Mouse (Mus musculus) mesoderm, embryonic 11.5 days (tissue): ENCODE data around the gene Snx14.
"Not testable (repeated sequence)": the region's sequence is repeated elsewhere in the genome, so short reads cannot be mapped to it uniquely, and the experiment has no call there.

Source experiments
- DNase-seq: peaks from one replicate; pipeline ENCODE4 v3.0.0-alpha.2; 2012; ENCODE audit warnings: low read depth, low spot score

Gene Snx14

DNA sequence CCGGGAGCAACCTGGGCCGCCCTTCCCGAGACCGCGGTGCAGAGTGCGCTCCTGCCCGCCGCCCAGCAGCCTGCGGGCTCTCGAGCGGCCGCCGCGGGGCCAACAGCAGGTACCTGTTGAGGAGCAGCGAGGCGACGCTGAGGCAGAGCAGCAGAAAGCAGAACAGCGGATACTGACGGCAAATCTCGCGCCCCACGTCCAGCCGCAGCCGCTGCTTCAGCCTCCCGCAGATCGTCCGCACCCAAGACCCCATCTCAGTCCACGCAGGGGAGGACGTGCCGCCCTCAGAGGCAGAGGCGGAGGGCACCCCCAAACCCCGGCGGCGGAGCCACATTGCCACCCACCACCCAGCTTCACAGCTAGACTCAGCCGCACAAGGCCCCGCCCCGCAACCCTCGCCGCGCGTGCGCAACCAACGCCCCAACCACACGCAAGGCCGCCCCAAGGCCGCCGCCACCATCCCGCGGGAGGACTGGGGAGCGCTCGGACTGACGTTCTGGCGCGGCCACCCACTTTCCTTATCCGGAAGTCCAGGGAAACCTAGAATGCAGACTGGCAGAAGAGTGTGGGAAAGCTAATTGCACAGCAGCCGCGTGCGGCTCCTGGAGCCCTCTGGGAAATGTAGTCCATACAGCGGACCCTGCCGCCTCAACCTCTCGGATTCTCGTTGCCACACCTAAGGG, at the start of gene Snx14:
Gene Snx14 (minus strand): TSS at position 404 of the 683 bp plus-strand sequence.
- DNase-seq: peak; percentile 93

GRCm38 (mm10) chr9:88484531-88484930, 45.8 kb upstream of the Snx14 start:
- no peak for DNase-seq

DNA sequence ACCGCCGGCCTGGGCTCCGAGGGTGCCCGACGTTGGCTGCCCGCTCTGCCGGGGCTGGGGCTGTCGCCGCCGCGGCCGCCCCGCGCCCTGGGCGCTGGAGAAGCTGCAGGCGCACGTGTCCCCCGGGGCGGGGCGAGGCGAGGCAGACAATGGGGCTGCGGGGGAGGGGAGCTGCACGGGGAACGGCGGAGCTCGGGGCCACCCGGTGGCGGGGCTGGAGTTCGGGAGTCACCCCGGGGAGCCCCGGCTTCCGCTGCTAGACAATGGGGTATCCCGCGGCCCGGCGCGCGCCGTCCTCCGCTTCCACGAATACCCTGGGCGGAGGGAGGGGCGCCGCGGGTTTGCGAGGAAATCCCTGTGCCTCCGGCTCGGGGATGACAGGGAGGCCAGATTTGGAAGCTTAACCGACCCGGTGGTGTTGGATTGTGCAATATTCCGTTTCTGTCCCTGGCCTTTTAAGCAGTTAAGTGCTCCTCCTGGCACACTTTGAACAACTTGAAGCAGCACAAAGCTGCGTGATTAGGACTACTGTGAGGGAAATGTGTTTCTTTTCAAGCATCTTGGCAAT, 44.2 kb upstream of the Snx14 start:
- DNase-seq: no peak

- DNase-seq: peak; percentile 97
These were observed 43.6 kb upstream of the Snx14 start, which contains the start of gene Syncrip for GRCm38 (mm10) chr9:88482230-88482828. Gene Syncrip (minus strand): TSS chr9:88482574.

GRCm38 (mm10) chr9:88481791-88482160, 43.0 kb upstream of the Snx14 start:
- DNase-seq: peak; percentile 17

DNA sequence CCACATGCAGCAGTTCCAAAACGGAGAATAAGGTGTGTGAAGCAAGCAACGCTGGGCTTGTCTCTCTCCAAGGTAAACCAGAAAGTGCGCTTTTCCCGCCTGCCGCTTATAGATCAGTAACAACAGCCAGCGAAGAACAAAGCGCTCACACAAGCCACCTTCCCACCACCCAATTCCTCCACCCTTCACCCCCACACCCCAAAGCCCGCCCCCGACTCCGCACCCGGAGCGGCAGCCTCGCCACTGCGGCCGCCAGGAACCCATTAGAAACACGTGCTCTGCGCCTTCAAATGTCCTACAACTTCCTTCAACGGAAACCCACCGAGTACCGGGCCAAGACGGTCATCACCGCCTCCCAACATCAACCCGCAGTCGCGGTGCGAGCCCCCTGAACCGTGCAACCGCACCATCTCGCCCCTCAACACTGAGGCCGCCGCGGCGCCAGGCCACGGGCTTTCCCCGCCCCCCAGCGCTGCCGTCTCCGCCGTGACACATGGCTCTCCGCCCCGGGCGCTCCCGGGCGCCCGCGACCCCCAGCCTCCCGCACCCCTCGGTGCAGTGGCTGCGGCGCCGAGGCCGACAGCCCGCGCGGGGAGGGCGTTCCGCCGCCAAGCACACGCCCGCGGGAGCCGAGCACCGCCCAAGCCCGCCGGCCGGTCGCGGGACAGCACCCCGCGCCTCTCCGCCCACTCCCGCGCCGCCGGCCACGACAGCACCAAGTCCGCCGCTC, 42.5 kb upstream of the Snx14 start:
- DNase-seq: peak; percentile 20

DNA sequence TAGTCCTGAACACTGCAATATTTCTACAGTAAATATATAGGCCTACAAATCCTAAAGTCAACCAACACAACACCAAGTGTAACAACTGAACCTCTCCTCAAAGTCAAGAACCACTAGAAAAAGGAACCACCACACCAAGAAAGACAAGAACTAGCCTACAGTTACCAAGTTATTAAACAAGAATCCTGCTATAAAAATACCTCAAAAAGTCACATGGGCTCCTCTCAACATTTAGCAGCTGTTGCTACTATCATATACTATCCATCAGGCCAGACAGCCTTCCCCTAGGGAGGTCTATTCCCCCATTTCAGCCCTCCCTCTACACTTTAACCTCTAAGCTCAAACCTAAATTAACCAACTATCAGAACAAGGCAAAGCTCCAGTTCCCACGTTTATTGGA, 41.4 kb upstream of the Snx14 start:
- peak; percentile 45 for DNase-seq

DNA sequence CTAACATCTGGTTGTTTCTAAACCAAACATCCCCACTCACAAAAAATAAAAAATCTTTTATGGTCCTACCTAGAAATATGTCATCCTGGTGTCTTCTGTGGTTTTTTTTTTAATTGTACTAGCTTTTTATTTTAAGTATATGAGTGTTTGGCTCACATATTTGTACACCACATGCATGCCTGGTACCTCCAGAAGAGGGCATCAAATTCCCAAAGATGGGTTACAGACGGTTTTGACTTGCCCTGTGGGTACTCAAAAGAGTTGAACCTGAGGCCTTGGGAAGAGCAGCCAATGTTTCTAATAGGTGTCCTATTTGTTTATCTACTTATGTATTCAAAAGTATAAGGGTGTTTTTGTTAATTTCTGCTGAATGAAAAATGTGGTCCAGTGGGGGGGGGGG, 37.4 kb upstream of the Snx14 start:
- no peak for DNase-seq

DNA sequence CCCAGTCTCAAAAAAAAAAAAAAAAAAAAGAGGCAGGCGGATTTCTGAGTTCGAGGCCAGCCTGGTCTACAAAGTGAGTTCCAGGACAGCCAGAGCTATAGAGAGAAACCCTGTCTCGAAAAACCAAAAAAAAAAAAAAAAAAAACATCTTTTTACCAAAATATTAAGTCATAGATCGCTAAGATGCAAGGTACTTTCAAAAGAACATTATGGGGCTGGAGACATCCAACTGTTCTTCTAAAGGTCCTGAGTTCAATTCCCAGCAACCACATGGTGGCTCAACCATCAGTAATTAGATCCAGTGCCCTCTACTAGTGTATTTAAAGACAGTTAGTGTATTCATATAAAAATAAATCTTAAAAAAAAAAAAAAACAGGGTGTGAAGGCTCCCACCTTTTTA, 22.3 kb upstream of the Snx14 start:
- not testable (repeated sequence) for DNase-seq

DNA sequence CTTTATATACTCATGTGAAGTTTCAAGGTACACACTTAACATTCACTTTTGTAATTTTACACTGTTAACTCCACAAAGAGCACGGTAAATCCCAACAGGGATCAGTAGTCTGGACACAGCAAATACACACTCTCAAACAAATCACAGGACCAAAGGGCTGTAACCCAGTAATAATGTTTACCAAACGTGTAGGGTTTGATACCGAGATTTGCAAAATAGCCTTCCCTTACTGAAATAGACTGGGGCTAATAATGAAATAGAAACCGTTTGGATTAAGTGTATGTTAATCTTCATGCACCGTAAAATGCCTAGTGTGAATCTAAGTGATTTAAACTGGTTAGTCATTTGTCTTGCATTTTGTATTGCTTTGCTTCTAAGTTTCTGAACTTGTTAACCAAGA, 1.2 kb upstream of the Snx14 start:
- no peak for DNase-seq

DNA sequence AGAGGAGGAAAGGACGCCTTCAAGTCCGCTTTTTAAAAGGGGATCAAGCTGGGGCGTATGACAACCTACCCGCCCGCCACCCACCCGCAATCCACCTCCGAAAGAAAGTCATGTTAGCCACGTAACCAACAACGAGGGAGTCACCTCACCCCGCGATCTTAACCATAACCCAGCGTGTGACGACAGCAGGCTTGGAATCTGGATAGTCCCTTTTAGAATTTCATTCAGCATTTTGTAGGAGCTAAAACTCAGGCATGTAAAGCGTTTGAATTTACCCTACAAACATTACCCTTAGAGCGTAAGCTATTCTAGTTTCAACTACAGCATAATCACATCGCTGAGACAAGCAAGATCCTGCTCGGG, 461 bp upstream of the Snx14 start:
- DNase-seq: no peak

DNA sequence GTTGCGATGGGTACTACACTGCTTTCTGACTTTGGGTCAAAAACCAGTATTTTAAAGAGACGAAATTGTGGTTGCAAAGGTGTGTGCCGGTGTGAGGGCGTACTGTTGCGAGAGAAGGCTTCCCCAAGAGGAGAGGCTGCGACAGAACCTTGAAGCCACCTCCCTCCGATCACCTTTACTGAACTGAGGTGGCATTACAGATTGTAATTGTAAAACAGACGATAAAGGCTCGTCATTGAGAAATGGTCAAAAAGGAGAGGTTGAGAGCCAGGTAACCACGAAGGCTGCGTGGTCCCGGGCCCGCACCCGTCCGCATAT, 562 bp downstream of the Snx14 start:
- no peak for DNase-seq

GRCm38 (mm10) chr9:88437342-88438236, 1.2 kb downstream of the Snx14 start:
- DNase-seq: no peak

DNA sequence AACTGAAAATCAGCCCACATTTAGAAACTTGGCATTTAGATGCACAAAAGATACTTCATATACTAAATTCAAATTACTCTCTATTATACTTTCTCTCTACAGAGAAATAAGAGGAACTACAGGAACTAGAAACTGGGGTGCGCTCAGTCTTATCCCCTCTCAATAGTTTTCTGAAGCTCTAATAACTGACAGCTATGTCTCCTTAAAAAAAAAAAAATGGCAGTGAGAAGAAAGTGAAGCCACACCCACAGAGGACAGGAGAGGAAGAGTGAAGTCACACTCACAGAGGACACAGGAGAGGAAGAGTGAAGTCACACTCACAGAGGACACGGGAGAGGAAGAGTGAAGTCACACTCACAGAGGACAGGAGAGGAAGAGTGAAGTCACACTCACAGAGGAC, 14.4 kb downstream of the Snx14 start:
- DNase-seq: no peak

GRCm38 (mm10) chr9:88422428-88422827, 16.3 kb downstream of the Snx14 start:
- no peak for DNase-seq

GRCm38 (mm10) chr9:88416752-88417151, 22.0 kb downstream of the Snx14 start:
- no peak for DNase-seq

GRCm38 (mm10) chr9:88409978-88410377, 28.8 kb downstream of the Snx14 start:
- no peak for DNase-seq

- no peak for DNase-seq
These were observed 34.2 kb downstream of the Snx14 start for GRCm38 (mm10) chr9:88404515-88404914.

DNA sequence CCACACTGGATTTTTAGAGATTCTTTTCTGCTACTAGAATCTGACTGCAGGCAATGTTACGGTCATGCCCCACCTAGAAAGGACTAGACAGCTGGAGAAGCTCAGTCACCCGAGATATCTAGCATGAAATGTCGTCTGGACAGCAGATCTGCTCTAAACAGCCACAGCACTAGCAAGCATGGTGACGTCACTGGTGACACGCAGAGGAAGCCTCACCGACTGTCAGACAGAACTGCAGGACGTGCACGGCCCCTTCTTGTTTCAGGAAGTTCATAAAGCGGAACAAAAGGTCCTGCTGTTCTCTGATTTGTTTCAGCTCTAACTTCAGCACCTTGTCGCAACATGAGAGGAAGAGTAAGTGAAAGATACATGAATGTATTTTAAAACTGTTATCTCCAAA, 34.7 kb downstream of the Snx14 start:
- peak; percentile 30 for DNase-seq

- no peak for DNase-seq
These were observed 40.3 kb downstream of the Snx14 start for GRCm38 (mm10) chr9:88398461-88398860.

DNA sequence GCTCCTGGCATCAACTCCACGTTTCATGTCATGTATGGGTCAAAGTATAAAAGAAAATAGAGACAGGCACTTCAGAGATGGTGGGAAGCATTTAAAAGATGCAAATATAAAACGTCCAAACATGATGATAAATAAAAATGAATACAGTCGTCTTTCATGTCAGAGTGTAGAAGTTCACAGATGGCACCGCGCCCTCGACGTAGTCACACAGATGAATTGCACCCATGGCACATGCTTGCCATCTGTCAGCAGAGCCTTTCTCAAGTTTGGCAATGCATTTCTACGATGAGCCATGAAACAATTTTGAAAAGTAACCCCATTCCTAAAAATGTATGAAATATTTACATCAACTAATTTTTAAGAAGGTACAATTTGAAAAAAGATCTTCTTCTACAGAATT, 43.9 kb downstream of the Snx14 start:
- no peak for DNase-seq

- no peak for DNase-seq
These were observed 49.9 kb downstream of the Snx14 start for GRCm38 (mm10) chr9:88388826-88389225.
